Mouse (Mus musculus) stomach, postnatal 0 days (tissue): ENCODE measurements around the gene Ckap2l.

Experiments
- CTCF ChIP-seq: IDR thresholded peaks from 2 replicates; pipeline ENCODE4 v1.5.1; 2016; ENCODE audit warnings: antibody characterized with exemption, low read depth, mild to moderate bottlenecking, moderate library complexity
- EP300 ChIP-seq: optimal IDR thresholded peaks from 2 replicates; pipeline ENCODE3; 2016; ENCODE audit warnings: antibody characterized with exemption

- TF ChIP-seq CTCF (no peak), EP300 (no peak)
Measured at GRCm38 (mm10) chr2:129263073-129263472, 33.9 kb downstream of the Ckap2l start.
